Mouse (Mus musculus) limb, embryonic 12.5 days (tissue): ENCODE results near the gene Strap. TPM values are rescaled to one million over a fixed set of nuclear protein-coding genes. Genes with fewer than 3 reads are reported as not detected.

Experiments
- ATAC-seq: fragments of 200-750 bp; cut with Nextera tagmentation; 2 replicates; pipeline ENCODE4 v1.8.0; 2017; ENCODE audit warnings: low read depth, moderate TSS enrichment; ENCODE audit not compliant: insufficient number of reproducible peaks, insufficient read depth, low FRiP score, low TSS enrichment
- H3K27ac ChIP-seq: fragments of 300-500 bp; sonication (generic); 2 replicates; pipeline ENCODE4 v1.5.1; 2016; ENCODE audit warnings: mild to moderate bottlenecking, moderate library complexity
- H3K27me3 ChIP-seq: fragments of 300-500 bp; sonication (generic); 2 replicates; pipeline ENCODE4 v1.6.1; 2016; ENCODE audit warnings: mild to moderate bottlenecking, moderate library complexity
- H3K36me3 ChIP-seq: fragments of 300-500 bp; sonication (generic); 2 replicates; pipeline ENCODE4 v1.6.1; 2016; ENCODE audit warnings: mild to moderate bottlenecking, moderate library complexity
- H3K4me1 ChIP-seq: fragments of 300-500 bp; sonication (generic); replicated peaks from 2 replicates; pipeline ENCODE4 v1.6.1; 2016
- H3K4me2 ChIP-seq: fragments of 300-500 bp; sonication (generic); 2 replicates; pipeline ENCODE4 v1.6.1; 2016; ENCODE audit warnings: mild to moderate bottlenecking, moderate library complexity
- H3K4me3 ChIP-seq: fragments of 300-500 bp; sonication (generic); replicated peaks from 2 replicates; pipeline ENCODE4 v1.5.1; 2016; ENCODE audit warnings: mild to moderate bottlenecking
- H3K9ac ChIP-seq: fragments of 300-500 bp; sonication (generic); replicated peaks from 2 replicates; pipeline ENCODE4 v1.6.1; 2016; ENCODE audit warnings: mild to moderate bottlenecking, moderate library complexity
- H3K9me3 ChIP-seq: fragments of 300-500 bp; sonication (generic); 2 replicates; pipeline ENCODE4 v1.6.1; 2016; ENCODE audit warnings: mild to moderate bottlenecking, moderate library complexity
- WGBS: fragments of 180-500 bp; shearing (Covaris S2); methylation state at CpG from one replicate; pipeline ENCODE4 v1.1.7; 2016; 5-methylcytosine and 5-hydroxymethylcytosine counted together
- polyA plus RNA-seq: library from polyadenylated mRNA; unstranded; fragments of >200 nt; fragmentation: Nextera tagmentation; extraction: Ambion mirVana; gene quantifications from 2 replicates; pipeline ENCODE4 v1.2.1, GENCODE M21; 2016

Strap gene
- polyA plus RNA-seq: 204 and 205 TPM in 2 replicates

DNA sequence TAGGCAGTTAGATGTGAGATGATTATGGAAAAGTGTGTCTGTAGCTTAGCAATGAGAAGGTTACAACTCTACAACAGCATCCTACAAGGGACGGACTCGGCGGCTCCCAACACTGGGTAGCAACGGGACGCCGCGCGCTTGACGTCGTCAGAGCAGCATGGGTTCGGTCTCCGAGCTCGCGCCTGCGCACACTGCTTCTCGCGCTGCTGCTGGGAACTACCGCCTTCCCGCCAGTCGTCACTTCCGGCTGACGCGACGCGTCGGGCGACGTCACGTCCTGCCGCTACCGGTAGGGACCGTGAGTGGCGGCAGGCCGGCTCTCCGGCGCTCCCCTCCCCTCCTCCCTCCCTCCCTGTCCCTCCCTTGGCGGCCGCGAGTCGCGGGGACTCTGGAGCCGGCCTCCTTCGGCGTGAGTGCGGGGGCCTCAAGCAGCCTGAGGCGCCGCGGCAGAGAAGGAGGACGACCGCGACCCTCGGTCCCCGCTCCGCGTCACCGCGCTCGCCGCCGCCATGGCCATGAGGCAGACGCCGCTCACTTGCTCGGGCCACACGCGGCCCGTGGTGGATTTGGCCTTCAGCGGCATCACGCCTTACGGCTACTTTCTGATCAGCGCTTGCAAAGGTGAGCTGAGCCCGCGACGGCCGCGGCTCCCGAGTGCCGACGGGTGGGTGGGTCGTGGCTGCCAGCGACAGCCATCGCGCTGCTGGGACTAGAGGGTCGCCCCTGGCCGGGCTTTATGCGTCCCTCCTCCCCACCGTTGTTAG, at the start of gene Strap:
Gene Strap (plus strand): TSS at position 233 of the 764 bp plus-strand sequence.
- peak within 1 kb of the TSS; percentile 91 for H3K4me3 ChIP-seq
- peak within 1 kb of the TSS; percentile 91 for H3K9ac ChIP-seq
- H3K9me3 ChIP-seq: no peaks in the 10 kb centered on the region
- peaks cover 20% of the 10 kb centered on the region for H3K36me3 ChIP-seq
- H3K27me3 ChIP-seq: peaks cover 8% of the 10 kb centered on the region
- H3K4me1 ChIP-seq: peaks cover 16% of the 10 kb centered on the region
- peak within 1 kb of the TSS; percentile 89 for H3K4me2 ChIP-seq
- peak within 1 kb of the TSS; percentile 69 for H3K27ac ChIP-seq
- peak; percentile 95 for ATAC-seq
- under 1% methylated on average over 72 of the region's 86 CpGs for WGBS

DNA sequence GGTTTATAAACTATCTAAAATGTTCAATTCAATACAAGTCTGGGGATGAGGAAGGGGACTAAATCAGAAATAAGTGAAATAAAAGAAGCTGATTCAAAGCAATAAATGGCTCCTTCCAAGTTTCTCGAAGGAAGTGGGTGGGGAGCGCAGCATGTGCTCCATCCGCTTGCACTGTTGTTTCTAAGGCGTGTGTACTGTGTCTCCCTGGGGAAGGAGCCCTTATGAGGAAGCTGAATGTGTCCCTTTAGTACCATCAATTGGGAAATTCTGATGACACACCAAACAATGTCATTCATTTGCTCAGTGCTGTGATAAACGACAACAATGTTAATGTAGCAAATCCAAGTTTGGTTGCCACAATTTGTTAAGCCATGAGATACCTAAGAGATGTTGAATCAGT, 47.2 kb upstream of the Strap start:
- Histone ChIP-seq H3K4me3 (no peak overlapping the region), H3K27ac (no peak overlapping the region), H3K4me1 (0 out of 2 replicates have a peak, but pooled peaks cover 4% of the 10 kb centered on the region), H3K36me3 (no peaks in the 10 kb centered on the region), H3K9me3 (no peaks in the 10 kb centered on the region), H3K4me2 (no peak overlapping the region), H3K9ac (no peak overlapping the region), H3K27me3 (no peaks in the 10 kb centered on the region)
- 90% methylated on average over 5 of the region's 5 CpGs for WGBS
- no peak for ATAC-seq

DNA sequence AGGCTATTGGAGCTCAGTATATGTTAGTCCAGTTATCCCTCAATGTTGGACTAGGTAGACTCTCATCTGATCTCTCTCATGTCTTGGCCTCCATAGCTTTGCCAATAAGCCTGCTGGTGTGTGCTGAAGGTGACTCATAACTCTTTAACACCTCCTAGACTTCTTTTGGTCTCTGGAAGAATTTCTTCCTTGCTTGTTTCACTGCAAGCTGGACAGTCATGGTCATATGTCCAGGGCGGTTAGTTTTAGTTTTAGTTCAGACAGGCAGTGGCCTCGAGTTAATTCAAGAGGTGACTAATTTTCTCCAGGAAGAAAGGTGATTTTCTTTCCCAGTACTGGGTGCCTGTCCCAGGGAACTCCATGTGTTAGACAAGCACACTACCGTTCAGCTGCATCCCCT, 46.8 kb upstream of the Strap start:
- no peak for ATAC-seq
- Histone ChIP-seq H3K4me2 (no peak overlapping the region), H3K4me1 (0 out of 2 replicates have a peak, but pooled peaks cover 4% of the 10 kb centered on the region), H3K9me3 (no peaks in the 10 kb centered on the region), H3K27ac (no peak overlapping the region), H3K36me3 (no peaks in the 10 kb centered on the region), H3K9ac (no peak overlapping the region), H3K27me3 (no peaks in the 10 kb centered on the region), H3K4me3 (no peak overlapping the region)
- 79% methylated on average over 3 of the region's 3 CpGs for WGBS

DNA sequence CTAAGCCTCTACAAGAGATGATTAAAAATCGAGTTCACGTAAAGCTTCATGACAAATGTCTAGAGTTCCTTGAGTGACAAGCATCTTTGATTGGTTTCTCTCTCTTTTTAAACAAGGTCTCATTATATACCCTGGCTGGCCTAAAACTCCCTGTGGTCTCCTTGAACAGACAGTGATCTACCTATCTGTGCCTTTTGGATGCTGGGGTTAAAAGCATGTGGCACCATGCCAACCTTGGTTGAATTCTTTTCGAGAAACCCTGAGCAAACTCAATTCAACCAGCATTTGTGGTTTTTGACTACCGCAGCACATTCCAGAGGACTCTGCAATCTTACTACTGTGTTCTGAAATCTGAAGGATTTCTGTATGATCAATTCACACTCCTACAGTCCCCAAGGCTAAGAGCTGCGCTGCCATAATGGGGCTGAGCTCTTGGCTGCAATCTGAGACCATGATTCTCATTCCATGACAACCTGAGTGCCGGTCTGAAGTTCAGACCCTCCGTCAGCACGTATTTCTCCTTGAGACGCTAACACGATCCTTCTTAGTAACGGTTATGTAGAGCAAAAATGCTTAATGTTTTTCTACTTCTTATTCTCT, 46.3 kb upstream of the Strap start:
- WGBS: 80% methylated on average over 11 of the region's 11 CpGs
- H3K27ac ChIP-seq: no peak overlapping the region
- H3K4me1 ChIP-seq: 0 out of 2 replicates have a peak, but pooled peaks cover 4% of the 10 kb centered on the region
- H3K36me3 ChIP-seq: no peaks in the 10 kb centered on the region
- no peaks in the 10 kb centered on the region for H3K9me3 ChIP-seq
- H3K27me3 ChIP-seq: no peaks in the 10 kb centered on the region
- no peak overlapping the region for H3K9ac ChIP-seq
- no peak overlapping the region for H3K4me3 ChIP-seq
- no peak overlapping the region for H3K4me2 ChIP-seq
- ATAC-seq: no peak

DNA sequence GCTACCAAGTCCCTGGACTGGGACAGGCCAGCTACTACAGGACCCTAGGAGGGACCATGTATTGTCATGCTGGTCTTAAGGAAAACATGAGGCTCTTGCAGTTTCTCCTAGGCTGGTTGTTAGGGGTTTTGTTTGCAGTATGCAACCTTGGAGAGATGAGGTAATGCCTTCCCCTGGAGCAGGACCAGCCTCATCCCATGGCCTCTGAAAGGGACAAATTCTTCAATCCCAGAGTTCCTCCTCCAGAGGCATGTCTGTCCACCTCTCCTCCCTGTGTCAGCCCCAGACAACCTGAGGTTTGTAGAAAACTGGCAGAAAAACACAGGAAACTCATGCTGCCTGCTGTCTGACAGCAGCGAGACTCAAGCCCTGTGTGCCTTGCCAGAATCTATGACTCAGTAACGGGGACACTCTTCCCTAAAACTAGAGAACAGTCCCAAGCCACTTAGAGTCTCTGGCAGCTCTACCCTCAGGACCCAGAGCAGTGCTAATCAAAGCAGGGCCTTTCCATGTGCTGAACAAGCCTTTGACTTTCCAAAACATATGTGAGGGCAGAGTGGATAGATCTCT, 44.2 kb upstream of the Strap start:
- H3K9me3 ChIP-seq: no peaks in the 10 kb centered on the region
- WGBS: 81% methylated on average over 2 of the region's 2 CpGs
- H3K4me3 ChIP-seq: no peak overlapping the region
- no peak for ATAC-seq
- H3K4me2 ChIP-seq: no peak overlapping the region
- 0 out of 2 replicates have a peak, but pooled peaks cover 4% of the 10 kb centered on the region for H3K4me1 ChIP-seq
- H3K9ac ChIP-seq: no peak overlapping the region
- no peak overlapping the region for H3K27ac ChIP-seq
- no peaks in the 10 kb centered on the region for H3K27me3 ChIP-seq
- no peaks in the 10 kb centered on the region for H3K36me3 ChIP-seq

DNA sequence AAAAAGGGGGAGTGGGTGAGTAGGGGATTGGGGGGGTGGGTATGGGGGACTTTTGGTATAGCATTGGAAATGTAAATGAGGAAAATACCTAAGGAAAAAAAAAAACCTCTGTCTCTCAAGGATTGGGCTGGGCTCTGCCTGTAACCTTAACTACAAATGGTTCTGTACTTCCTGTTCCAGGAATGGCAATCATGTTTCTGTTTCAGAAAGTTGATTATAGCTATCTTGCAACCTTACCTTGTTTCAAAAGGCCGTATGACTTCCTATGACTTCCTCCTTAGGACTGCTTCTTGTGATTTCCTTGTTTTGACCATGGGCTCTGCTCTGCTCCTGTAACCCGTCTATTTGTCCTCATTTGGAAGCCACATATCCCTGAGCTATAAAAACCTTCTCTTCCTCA, 40.6 kb upstream of the Strap start:
- ATAC-seq: no peak
- 74% methylated on average over 2 of the region's 2 CpGs for WGBS
- H3K27ac ChIP-seq: no peak overlapping the region
- H3K36me3 ChIP-seq: no peaks in the 10 kb centered on the region
- H3K9ac ChIP-seq: no peak overlapping the region
- no peaks in the 10 kb centered on the region for H3K27me3 ChIP-seq
- no peak overlapping the region for H3K4me3 ChIP-seq
- no peak overlapping the region for H3K4me2 ChIP-seq
- no peaks in the 10 kb centered on the region for H3K9me3 ChIP-seq
- 0 out of 2 replicates have a peak, but pooled peaks cover 2% of the 10 kb centered on the region for H3K4me1 ChIP-seq

DNA sequence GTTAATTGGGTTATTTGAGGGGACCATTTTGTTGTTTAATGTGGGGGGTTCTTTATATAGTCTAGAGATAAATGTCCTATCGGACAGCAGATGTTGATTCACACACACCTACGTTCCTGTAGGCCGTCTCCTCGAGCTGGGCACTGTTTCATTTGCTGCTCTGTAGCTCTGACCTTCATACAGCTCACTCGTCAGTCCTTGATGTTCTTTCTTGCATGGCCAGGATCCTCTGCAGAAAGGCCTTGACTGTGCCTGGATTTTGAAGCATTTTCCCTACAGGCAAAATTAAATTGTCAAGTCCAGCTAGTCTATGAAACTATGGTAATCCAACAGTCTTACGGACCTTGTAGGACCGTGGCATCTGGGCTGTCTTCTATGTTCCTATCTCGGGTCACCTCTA, 39.8 kb upstream of the Strap start:
- H3K27me3 ChIP-seq: no peaks in the 10 kb centered on the region
- no peaks in the 10 kb centered on the region for H3K9me3 ChIP-seq
- no peak overlapping the region for H3K27ac ChIP-seq
- no peaks in the 10 kb centered on the region for H3K36me3 ChIP-seq
- H3K4me3 ChIP-seq: no peak overlapping the region
- H3K4me1 ChIP-seq: 0 out of 2 replicates have a peak, but pooled peaks cover 2% of the 10 kb centered on the region
- 91% methylated on average over 8 of the region's 8 CpGs for WGBS
- no peak overlapping the region for H3K4me2 ChIP-seq
- no peak for ATAC-seq
- no peak overlapping the region for H3K9ac ChIP-seq

DNA sequence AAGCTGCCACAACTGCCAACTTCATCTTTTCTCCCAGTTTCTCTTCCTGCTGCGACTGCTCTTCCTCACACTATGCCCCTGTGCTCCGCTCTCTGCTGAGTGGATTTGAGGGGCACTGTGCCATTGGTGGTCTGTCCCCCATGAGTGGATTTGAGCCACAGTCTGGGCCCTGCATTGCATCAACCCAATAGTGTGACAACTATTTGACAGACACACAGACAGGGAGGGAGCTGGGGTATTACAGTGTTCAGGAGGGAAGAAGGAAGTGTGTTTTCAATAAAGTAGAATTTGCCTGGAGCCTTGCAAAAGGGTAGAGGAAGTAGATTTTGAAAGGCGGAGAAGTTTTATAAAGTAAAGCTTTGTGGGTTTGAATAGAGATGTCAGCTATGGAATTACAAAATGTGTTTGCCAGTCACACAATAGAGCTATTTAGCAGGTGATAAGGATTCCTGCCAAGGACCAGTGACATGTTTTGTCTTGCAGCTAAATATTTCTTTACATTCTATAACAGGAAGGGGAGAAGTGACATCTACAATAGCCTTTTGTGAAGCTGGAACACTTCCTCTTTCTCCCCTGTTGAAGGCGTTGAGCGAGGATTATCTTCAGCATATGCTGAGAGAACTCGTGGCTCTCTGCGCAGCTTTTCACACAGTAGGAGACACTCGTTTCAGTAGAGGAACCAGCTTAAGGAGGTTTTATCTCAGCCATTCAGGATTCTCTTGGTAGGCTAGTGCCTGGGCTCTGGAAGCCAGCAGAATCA, 38.3 kb upstream of the Strap start:
- no peak overlapping the region for H3K4me2 ChIP-seq
- no peak overlapping the region for H3K27ac ChIP-seq
- no peaks in the 10 kb centered on the region for H3K9me3 ChIP-seq
- H3K36me3 ChIP-seq: no peaks in the 10 kb centered on the region
- H3K9ac ChIP-seq: no peak overlapping the region
- WGBS: 85% methylated on average over 8 of the region's 8 CpGs
- H3K27me3 ChIP-seq: no peaks in the 10 kb centered on the region
- no peak overlapping the region for H3K4me3 ChIP-seq
- H3K4me1 ChIP-seq: 0 out of 2 replicates have a peak, but pooled peaks cover 2% of the 10 kb centered on the region
- ATAC-seq: no peak

DNA sequence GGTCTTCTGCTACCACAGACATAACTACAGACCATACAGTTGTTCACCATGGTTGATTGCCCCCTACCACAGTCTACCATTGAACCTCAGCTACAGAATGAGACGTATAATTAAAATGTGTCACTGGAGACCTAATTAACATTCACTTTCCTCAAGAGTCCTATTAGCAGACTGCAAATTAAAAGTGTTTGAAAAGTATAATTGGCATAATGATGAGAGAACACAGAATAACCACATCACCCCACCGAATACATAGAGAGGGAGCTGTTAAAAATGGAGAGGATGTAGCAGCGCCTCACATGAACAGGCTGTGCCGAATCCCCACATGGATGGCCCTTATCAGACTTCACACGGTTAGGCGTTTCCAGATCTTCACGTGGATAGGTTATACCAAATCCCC, 35.4 kb upstream of the Strap start:
- WGBS: 85% methylated on average over 7 of the region's 7 CpGs
- ATAC-seq: no peak

DNA sequence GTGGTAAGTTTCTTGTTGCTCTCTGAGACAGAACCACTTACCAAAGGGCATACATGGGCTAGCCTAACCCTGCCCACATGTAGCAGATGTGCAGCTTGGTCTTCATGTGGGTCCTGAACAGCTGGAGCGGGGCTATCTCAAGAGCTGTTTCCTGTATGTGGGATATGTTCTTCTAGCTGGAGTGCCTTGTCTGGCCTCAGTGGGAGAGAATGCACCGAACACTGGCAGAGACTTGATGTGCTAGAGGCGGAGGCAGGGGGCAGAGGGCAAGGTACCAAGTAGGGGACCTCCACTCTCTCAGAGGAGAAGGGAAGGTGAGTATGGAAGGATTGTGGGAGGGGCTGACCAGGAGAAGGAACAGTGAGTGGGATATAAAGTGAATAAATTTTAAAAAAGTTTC, 32.7 kb upstream of the Strap start:
- Histone ChIP-seq H3K9ac (no peak overlapping the region), H3K4me1 (no peaks in the 10 kb centered on the region), H3K4me2 (no peak overlapping the region), H3K36me3 (no peaks in the 10 kb centered on the region), H3K27ac (no peak overlapping the region), H3K27me3 (no peaks in the 10 kb centered on the region), H3K9me3 (no peaks in the 10 kb centered on the region), H3K4me3 (no peak overlapping the region)
- ATAC-seq: no peak
- 84% methylated on average over 3 of the region's 3 CpGs for WGBS

More for the DNA sequence above, 35.4 kb upstream of the Strap start:
- Histone ChIP-seq H3K4me3 (no peak overlapping the region), H3K4me1 (0 out of 2 replicates have a peak, but pooled peaks cover 2% of the 10 kb centered on the region), H3K27me3 (no peaks in the 10 kb centered on the region), H3K27ac (no peak overlapping the region), H3K36me3 (no peaks in the 10 kb centered on the region), H3K9ac (no peak overlapping the region), H3K4me2 (no peak overlapping the region), H3K9me3 (no peaks in the 10 kb centered on the region)

DNA sequence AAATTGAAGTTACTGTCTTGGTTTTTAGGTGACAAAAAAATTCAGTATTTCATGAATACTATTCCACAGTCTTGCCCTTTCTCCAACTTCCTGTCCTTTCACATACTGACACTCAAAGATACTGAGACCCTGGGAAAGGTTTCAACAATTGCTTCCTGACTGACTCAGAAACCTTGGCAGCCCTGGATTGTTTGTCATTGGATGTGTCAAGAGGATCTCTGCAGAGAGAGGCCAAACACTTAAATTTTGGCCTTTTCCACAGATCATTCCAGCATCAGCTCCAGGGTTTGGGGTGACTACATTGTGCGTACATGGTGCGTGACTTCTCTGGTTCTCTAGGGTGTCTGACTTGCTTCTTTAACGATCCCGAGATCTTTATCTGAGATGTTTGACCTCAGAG, 32.0 kb upstream of the Strap start:
- Histone ChIP-seq H3K27me3 (no peaks in the 10 kb centered on the region), H3K9me3 (no peaks in the 10 kb centered on the region), H3K4me1 (no peaks in the 10 kb centered on the region), H3K9ac (no peak overlapping the region), H3K4me3 (no peak overlapping the region), H3K4me2 (no peak overlapping the region), H3K27ac (no peak overlapping the region), H3K36me3 (no peaks in the 10 kb centered on the region)
- WGBS: 78% methylated on average over 4 of the region's 4 CpGs
- no peak for ATAC-seq
